Mouse (Mus musculus) embryonic fibroblast, embryonic 13.5 days (primary cell): ENCODE data around the gene Rab4b. TPM values are rescaled to one million over a fixed set of nuclear protein-coding genes. Genes with fewer than 3 reads are reported as not detected.

Source experiments
- H3K27ac ChIP-seq: 2 replicates; pipeline ENCODE4 v1.5.1; 2012; ENCODE audit warnings: low read length, control low read depth, inconsistent platforms; ENCODE audit not compliant: insufficient read depth
- H3K4me1 ChIP-seq: 2 replicates; pipeline ENCODE4 v1.6.1; 2011; ENCODE audit warnings: low read length; ENCODE audit not compliant: control insufficient read depth, insufficient read depth
- H3K4me3 ChIP-seq: 2 replicates; pipeline ENCODE4 v1.5.1; 2011; ENCODE audit warnings: mild to moderate bottlenecking, control low read depth, low read length; ENCODE audit not compliant: insufficient read depth
- CTCF ChIP-seq: IDR thresholded peaks from 2 replicates; pipeline ENCODE4 v1.5.1; 2011; ENCODE audit warnings: mild to moderate bottlenecking, control low read depth, low read length, moderate library complexity, borderline replicate concordance; ENCODE audit not compliant: insufficient read depth
- POLR2A ChIP-seq: IDR thresholded peaks from 2 replicates; pipeline ENCODE4 v1.6.1; 2011; ENCODE audit warnings: low read depth, mild to moderate bottlenecking, control low read depth, low read length, moderate library complexity
- polyA plus RNA-seq: library from polyadenylated mRNA; stranded (reverse); fragments of >200 nt; gene quantifications from 2 replicates; pipeline ENCODE4 v1.2.4, GENCODE M21; 2011; ENCODE audit warnings: low read depth; ENCODE audit not compliant: missing spikeins, insufficient read length

Rab4b gene
- polyA plus RNA-seq, 1 experiment, result 50.0 TPM

GRCm38 (mm10) chr7:27167475-27168094 is 11.1 kb downstream of the Rab4b start:
- peak overlapping the region; percentile 66 for H3K4me3 ChIP-seq
- peak overlapping the region; percentile 71 for H3K27ac ChIP-seq
- H3K4me1 ChIP-seq, result no peaks in the 10 kb centered on the region; the same call in none of the 2 replicates
- no peak for TF ChIP-seq POLR2A

- Histone ChIP-seq H3K4me1 (no peaks in the 10 kb centered on the region; the same call in none of the 2 replicates), H3K4me3 (peak within 1 kb of the TSS; percentile 89), H3K27ac (peak within 1 kb of the TSS; percentile 92)
- TF ChIP-seq POLR2A, result peak; percentile 77
- no peak for TF ChIP-seq CTCF
Measured at GRCm38 (mm10) chr7:27166614-27167474, 11.9 kb downstream of the Rab4b start, which contains the start of gene Egln2. Egln2 (minus strand) TSS chr7:27166802.

- peak overlapping the region; percentile 89 for H3K4me3 ChIP-seq
- TF ChIP-seq POLR2A (peak; percentile 80), CTCF (no peak)
- H3K27ac ChIP-seq, result peak overlapping the region; percentile 92
- no peaks in the 10 kb centered on the region; the same call in none of the 2 replicates for H3K4me1 ChIP-seq
Measured at GRCm38 (mm10) chr7:27166229-27166613, 12.5 kb downstream of the Rab4b start.

GRCm38 (mm10) chr7:27165696-27166095 is 13.0 kb downstream of the Rab4b start:
- H3K4me1 ChIP-seq, result no peaks in the 10 kb centered on the region; the same call in none of the 2 replicates
- H3K27ac ChIP-seq, result peak overlapping the region; percentile 92
- H3K4me3 ChIP-seq, result peak overlapping the region; percentile 89
- TF ChIP-seq POLR2A (no peak), CTCF (no peak)

GRCm38 (mm10) chr7:27165007-27165655 is 13.6 kb downstream of the Rab4b start:
- TF ChIP-seq POLR2A (no peak), CTCF (no peak)
- Histone ChIP-seq H3K27ac (no peak overlapping the region), H3K4me1 (no peaks in the 10 kb centered on the region; the same call in none of the 2 replicates), H3K4me3 (peak overlapping the region; percentile 89)

- H3K4me3 ChIP-seq, result no peak overlapping the region
- TF ChIP-seq CTCF, result no peak
- no peak for TF ChIP-seq POLR2A
- H3K4me1 ChIP-seq, result no peaks in the 10 kb centered on the region; the same call in none of the 2 replicates
- no peak overlapping the region for H3K27ac ChIP-seq
Measured at GRCm38 (mm10) chr7:27164112-27164947, 14.4 kb downstream of the Rab4b start.

- no peak overlapping the region for H3K27ac ChIP-seq
- H3K4me1 ChIP-seq, result no peaks in the 10 kb centered on the region; the same call in none of the 2 replicates
- no peak overlapping the region for H3K4me3 ChIP-seq
- TF ChIP-seq POLR2A, result no peak
- no peak for TF ChIP-seq CTCF
Measured at GRCm38 (mm10) chr7:27163450-27163805, 15.3 kb downstream of the Rab4b start.

GRCm38 (mm10) chr7:27162780-27163449 is 15.8 kb downstream of the Rab4b start:
- no peaks in the 10 kb centered on the region; the same call in none of the 2 replicates for H3K4me1 ChIP-seq
- no peak overlapping the region for H3K4me3 ChIP-seq
- H3K27ac ChIP-seq, result no peak overlapping the region
- no peak for TF ChIP-seq CTCF
- TF ChIP-seq POLR2A, result no peak

- Histone ChIP-seq H3K4me1 (no peaks in the 10 kb centered on the region; the same call in none of the 2 replicates), H3K27ac (no peak overlapping the region), H3K4me3 (no peak overlapping the region)
- TF ChIP-seq CTCF (no peak), POLR2A (no peak)
Measured at GRCm38 (mm10) chr7:27161744-27162143, 17.0 kb downstream of the Rab4b start.
